Mouse (Mus musculus) olfactory bulb, adult 2 months (tissue): ENCODE data around the gene Dag1.
"Not testable (repeated sequence)": the region's sequence is repeated elsewhere in the genome, so short reads cannot be mapped to it uniquely, and the experiment has no call there.

Experiments
- CTCF ChIP-seq: fragments of 200-500 bp; IDR thresholded peaks from 2 replicates; pipeline ENCODE4 v1.5.1; 2012; ENCODE audit warnings: low read depth, mild to moderate bottlenecking, low read length, moderate library complexity; ENCODE audit not compliant: insufficient read depth
- POLR2A ChIP-seq: fragments of 200-500 bp; IDR thresholded peaks from 2 replicates; pipeline ENCODE4 v1.6.1; 2012; ENCODE audit warnings: mild to moderate bottlenecking, low read depth, low read length, moderate library complexity; ENCODE audit not compliant: insufficient read depth

DNA sequence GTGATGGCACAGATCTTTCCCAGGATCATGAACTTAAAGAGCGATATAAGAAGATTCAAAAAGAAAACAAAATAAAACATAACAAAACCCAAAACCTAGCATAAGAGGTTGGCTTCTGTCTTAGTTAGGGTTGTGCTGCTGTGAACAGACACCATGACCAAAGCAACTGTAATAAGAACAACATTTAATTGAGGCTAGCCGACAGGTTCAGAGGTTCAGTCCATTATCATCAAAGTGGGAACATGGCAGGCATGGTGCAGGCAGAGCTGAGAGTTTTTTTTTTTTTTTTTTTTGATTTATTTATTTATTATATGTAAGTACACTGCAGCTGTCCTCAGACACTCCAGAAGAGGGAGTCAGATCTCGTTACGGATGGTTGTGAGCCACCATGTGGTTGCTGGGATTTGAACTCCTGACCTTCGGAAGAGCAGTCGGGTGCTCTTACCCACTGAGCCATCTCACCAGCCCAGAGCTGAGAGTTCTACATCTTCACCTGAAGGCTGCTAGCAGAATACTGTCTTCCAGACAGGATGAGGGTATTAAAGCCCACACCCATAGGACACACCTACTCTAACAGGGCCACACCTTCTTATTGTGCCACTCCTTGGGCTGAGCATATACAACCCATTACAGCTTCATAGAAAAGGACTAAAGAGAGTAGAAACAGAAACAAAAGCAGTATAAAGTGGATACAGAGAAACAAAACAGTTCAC lies 23.9 kb upstream of the Dag1 start:
- not testable (repeated sequence) for TF ChIP-seq CTCF, POLR2A
